Mouse (Mus musculus): ENCODE measurements around the gene Atad5.

- TF ChIP-seq POLR2A (IDR thresholded peaks at IDR 0.05; ENCODE audit: low read depth, low read length) (peak; percentile 97), CTCF (IDR thresholded peaks at IDR 0.05; ENCODE audit: extremely low read depth, insufficient read length, insufficient replicate concordance, low read depth, low read length) (no peak)
These were observed 8.1 kb upstream of the Atad5 start, which contains the start of gene Crlf3 for GRCm38 (mm10) chr11:80080826-80081728.

All from small intestine, adult 2 months (tissue).